Mouse (Mus musculus) lung, embryonic 15.5 days (tissue): ENCODE measurements around the gene Hapln1. TPM values are rescaled to one million over a fixed set of nuclear protein-coding genes. Genes with fewer than 3 reads are reported as not detected.
A peak's percentile ranks its signal among the peaks of the same experiment; 100 is the strongest.

Experiments
- ATAC-seq: fragments of 200-750 bp; cut with Nextera tagmentation; 2 replicates; pipeline ENCODE4 v1.8.0; 2017; ENCODE audit warnings: moderate number of reproducible peaks, borderline replicate concordance; ENCODE audit not compliant: low FRiP score, low TSS enrichment; ENCODE audit errors: extremely low read depth
- H3K27ac ChIP-seq: fragments of 300-500 bp; sonication (generic); 2 replicates; pipeline ENCODE4 v1.5.1; 2015; ENCODE audit warnings: moderate library complexity, mild to moderate bottlenecking, inconsistent platforms
- H3K27me3 ChIP-seq: fragments of 300-500 bp; sonication (generic); 2 replicates; pipeline ENCODE4 v1.6.1; 2015; ENCODE audit warnings: inconsistent platforms
- H3K36me3 ChIP-seq: fragments of 300-500 bp; sonication (generic); 2 replicates; pipeline ENCODE4 v1.6.1; 2015; ENCODE audit warnings: inconsistent platforms
- H3K4me1 ChIP-seq: fragments of 300-500 bp; sonication (generic); 2 replicates; pipeline ENCODE4 v1.6.1; 2015; ENCODE audit warnings: inconsistent platforms
- H3K4me2 ChIP-seq: fragments of 300-500 bp; sonication (generic); 2 replicates; pipeline ENCODE4 v1.6.1; 2015; ENCODE audit warnings: inconsistent platforms, mild to moderate bottlenecking, moderate library complexity
- H3K4me3 ChIP-seq: fragments of 300-500 bp; sonication (generic); 2 replicates; pipeline ENCODE4 v1.5.1; 2015; ENCODE audit warnings: mild to moderate bottlenecking, inconsistent platforms
- H3K9ac ChIP-seq: fragments of 300-500 bp; sonication (generic); 2 replicates; pipeline ENCODE4 v1.6.1; 2015; ENCODE audit warnings: inconsistent platforms
- H3K9me3 ChIP-seq: fragments of 300-500 bp; sonication (generic); 2 replicates; pipeline ENCODE4 v1.6.1; 2016; ENCODE audit warnings: inconsistent platforms
- WGBS: fragments of 180-500 bp; shearing (Covaris S2); methylation state at CpG from one replicate; pipeline ENCODE4 v1.1.7; 2015; 5-methylcytosine and 5-hydroxymethylcytosine counted together
- polyA plus RNA-seq: library from polyadenylated mRNA; unstranded; fragments of >200 nt; fragmentation: Nextera tagmentation; extraction: Ambion mirVana; gene quantifications from 2 replicates; pipeline ENCODE4 v1.2.1, GENCODE M21; 2015

Hapln1 gene
- polyA plus RNA-seq, 1 experiment from 2014 or later, result 21.3 TPM

DNA sequence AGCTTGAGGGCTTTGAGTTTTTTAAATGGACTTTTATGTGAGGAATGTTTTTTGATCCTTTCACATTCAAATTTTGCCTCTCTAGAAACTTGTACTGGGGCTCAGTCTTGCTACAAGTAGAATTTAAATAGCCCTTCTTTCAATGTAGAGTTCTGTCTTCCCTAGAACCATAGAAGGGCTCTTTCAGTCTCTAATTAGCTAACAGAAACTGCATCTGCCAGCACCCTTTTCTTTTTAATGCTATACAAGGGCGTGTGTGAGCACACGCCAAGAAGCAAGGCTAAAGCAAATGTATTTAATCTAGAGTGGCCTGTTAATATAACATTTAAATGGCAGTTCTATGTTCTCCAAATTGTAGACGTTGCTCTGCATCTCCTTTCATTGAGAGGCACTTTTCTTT lies 67.8 kb downstream of the Hapln1 start:
- Histone ChIP-seq H3K4me1 (no peaks in the 10 kb centered on the region), H3K27me3 (no peaks in the 10 kb centered on the region), H3K4me2 (no peak overlapping the region), H3K36me3 (no peaks in the 10 kb centered on the region), H3K9ac (no peak overlapping the region), H3K4me3 (no peak overlapping the region), H3K27ac (no peak overlapping the region), H3K9me3 (no peaks in the 10 kb centered on the region)
- WGBS, result 58% methylated on average over 3 of the region's 3 CpGs
- ATAC-seq, result no peak

DNA sequence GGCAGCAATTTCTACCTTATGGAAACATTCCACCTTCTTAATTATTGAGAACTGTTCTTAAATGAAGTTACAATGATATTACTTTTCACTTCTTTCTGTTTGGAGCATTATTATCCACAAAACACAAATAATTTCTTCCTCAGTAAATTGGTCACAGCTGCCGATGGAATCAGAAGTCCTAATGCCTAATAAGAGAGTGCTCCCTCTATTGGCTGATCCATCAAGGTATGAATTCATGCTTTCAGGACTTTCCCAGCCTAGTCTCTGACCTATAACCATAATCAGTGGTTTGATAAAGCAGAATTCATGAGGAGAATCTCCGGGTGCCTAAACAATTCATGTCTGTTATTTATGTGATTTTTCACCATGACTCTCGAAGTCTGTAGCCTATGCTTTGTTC lies 79.5 kb downstream of the Hapln1 start:
- no peak overlapping the region for H3K4me2 ChIP-seq
- no peak overlapping the region for H3K9ac ChIP-seq
- no peak overlapping the region for H3K4me3 ChIP-seq
- H3K36me3 ChIP-seq, result no peaks in the 10 kb centered on the region
- no peak for ATAC-seq
- 71% methylated on average over 3 of the region's 3 CpGs for WGBS
- H3K9me3 ChIP-seq, result no peaks in the 10 kb centered on the region
- no peaks in the 10 kb centered on the region for H3K27me3 ChIP-seq
- no peak overlapping the region for H3K27ac ChIP-seq
- no peaks in the 10 kb centered on the region for H3K4me1 ChIP-seq

DNA sequence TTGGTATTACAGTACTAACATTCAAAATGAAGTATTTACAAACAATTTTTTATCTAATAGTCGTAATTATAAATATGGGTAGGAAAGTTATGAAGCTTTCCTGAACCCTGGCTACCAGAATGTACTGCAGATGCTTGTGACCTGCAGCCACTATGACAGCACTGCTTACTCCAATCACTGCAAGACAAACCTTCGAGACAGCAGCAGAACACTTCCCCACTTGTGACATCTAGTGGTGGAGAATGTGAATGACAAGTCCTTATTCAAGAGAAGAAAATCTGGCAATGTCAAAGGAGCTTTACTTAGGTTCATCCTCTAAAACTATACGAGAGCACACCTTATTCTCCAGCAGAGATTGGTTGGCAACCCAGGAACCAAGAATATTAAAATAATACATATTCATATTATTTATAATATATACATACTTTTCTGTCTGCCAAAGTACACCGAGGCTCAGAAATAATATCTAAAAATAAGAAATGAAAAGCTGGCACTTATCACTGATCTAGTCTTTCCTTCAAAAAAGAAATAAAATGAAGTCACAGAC lies 94.6 kb downstream of the Hapln1 start:
- Histone ChIP-seq H3K4me2 (no peak overlapping the region), H3K27ac (no peak overlapping the region), H3K27me3 (no peaks in the 10 kb centered on the region), H3K36me3 (no peaks in the 10 kb centered on the region), H3K4me3 (no peak overlapping the region), H3K4me1 (no peaks in the 10 kb centered on the region), H3K9ac (no peak overlapping the region), H3K9me3 (no peaks in the 10 kb centered on the region)
- no peak for ATAC-seq
- 26% methylated on average over 4 of the region's 4 CpGs for WGBS

DNA sequence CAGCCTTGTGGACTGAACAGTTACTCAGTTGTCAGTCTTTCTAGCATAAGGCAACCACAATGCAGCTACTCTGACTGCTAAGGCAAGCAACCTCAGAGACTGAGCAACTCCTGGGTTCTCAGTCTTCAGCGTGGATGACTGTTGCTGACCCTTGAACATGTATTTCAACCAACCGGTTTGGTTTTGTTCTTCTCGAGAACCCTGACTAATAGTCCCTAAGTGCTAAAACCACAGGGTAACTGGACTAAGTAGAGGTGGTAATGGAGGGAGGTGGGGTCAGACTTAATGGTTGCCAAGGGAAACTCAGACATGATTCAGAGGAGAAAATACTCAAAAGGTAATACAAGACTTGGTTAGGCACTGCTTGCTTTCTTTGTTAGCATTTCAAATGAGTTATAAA lies 97.4 kb downstream of the Hapln1 start:
- H3K36me3 ChIP-seq, result no peaks in the 10 kb centered on the region
- WGBS, result 75% methylated on average over 3 of the region's 3 CpGs

DNA sequence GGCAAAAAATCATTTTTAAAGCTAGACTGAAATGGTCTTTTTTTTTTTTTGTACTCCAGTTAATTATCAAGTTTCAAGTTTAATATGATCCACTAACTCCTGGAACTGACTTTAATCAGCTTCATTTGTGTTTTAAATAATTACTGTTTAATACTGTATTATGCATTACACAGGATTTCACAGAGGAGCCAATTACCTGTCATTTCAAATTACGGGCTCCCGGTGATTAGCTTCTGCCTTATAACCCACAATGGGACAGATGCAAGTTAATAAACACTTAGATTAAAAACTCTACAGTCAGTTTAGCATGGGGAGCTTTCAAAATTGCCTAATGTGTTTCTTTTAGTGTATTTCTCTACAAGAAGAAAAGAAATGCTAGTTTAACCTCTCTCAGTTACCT lies 106.0 kb downstream of the Hapln1 start:
- ATAC-seq, result no peak
- Histone ChIP-seq H3K9me3 (no peaks in the 10 kb centered on the region), H3K4me2 (no peak overlapping the region), H3K9ac (no peak overlapping the region), H3K36me3 (no peaks in the 10 kb centered on the region), H3K4me3 (no peak overlapping the region), H3K4me1 (no peaks in the 10 kb centered on the region), H3K27ac (no peak overlapping the region), H3K27me3 (no peaks in the 10 kb centered on the region)
- 83% methylated on average over 2 of the region's 2 CpGs for WGBS

More for the DNA sequence above, 97.4 kb downstream of the Hapln1 start:
- no peak overlapping the region for H3K27ac ChIP-seq
- no peaks in the 10 kb centered on the region for H3K4me1 ChIP-seq
- no peak overlapping the region for H3K4me2 ChIP-seq
- H3K4me3 ChIP-seq, result no peak overlapping the region
- no peaks in the 10 kb centered on the region for H3K27me3 ChIP-seq
- ATAC-seq, result no peak
- no peak overlapping the region for H3K9ac ChIP-seq
- H3K9me3 ChIP-seq, result no peaks in the 10 kb centered on the region

DNA sequence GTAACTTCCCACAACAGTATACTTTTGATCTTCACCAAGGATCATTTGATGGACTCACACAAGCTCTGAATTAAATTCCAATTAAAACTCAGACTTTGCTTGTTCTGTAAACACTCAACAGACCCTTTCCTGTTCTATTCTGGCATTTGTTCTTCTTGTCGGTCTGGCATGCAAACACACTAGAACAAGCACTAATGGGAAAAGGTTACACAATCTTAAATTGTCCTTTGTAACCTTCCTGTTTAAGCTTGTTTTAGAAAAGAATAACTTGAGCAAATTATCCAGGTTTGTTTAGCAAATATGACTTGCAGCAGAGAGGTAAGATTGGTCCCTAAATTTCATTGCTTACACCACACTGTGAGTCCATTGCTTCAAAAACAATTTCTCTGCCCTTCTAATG lies 113.2 kb downstream of the Hapln1 start:
- ATAC-seq, result no peak
- Histone ChIP-seq H3K4me1 (no peaks in the 10 kb centered on the region), H3K4me2 (no peak overlapping the region), H3K27me3 (no peaks in the 10 kb centered on the region), H3K9me3 (no peaks in the 10 kb centered on the region), H3K27ac (peak overlapping the region; percentile 51; the same call in 1 of the 2 replicates), H3K4me3 (no peak overlapping the region), H3K9ac (no peak overlapping the region), H3K36me3 (peaks cover 13% of the 10 kb centered on the region)
- whole genome bisulfite sequencing, result 21% methylated on average over 1 of the region's 1 CpGs

DNA sequence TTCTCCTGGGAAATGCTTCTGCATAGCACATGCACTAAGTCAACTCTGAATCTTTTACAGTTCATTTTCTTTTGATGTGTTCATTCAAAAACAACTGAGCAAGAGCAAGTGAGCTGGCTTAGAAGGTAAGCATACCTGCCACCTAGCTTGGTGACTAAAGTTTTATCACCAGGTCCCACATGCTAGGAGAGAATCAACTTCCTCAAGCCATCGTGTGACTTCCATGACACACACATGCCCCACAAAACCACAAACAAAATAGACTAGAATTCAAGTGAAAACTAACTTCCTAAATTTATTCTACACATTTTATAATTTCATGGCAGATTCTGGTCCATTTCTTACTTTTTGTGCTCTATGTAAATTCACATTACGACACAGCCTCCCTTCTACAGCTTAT lies 113.7 kb downstream of the Hapln1 start:
- Histone ChIP-seq H3K4me1 (no peaks in the 10 kb centered on the region), H3K4me3 (no peak overlapping the region), H3K27ac (peak overlapping the region; percentile 51; the same call in 1 of the 2 replicates), H3K9ac (no peak overlapping the region), H3K27me3 (no peaks in the 10 kb centered on the region), H3K4me2 (no peak overlapping the region), H3K9me3 (no peaks in the 10 kb centered on the region), H3K36me3 (peaks cover 13% of the 10 kb centered on the region)
- no peak for ATAC-seq
- 80% methylated on average over 2 of the region's 2 CpGs for WGBS

DNA sequence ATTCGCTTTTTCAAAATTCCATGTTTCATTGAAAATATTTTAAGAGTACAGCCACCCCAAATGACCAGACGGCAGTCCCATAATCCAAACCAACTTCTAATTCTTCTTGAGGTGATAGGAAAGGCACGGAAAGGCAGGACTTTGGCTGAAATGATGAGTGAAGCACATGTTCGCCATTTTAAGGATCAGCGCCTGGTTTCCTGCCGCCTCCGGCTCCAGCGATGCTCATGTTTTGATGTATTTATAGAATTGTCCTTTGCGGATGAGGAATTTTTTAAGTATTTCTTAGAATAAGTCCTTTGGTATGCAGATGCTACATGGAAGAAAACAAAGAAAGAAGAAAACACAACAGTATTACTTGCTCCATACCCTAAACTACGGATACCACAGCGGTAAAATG lies 117.5 kb downstream of the Hapln1 start:
- 90% methylated on average over 11 of the region's 11 CpGs for WGBS
- no peak overlapping the region for H3K4me3 ChIP-seq
- no peak overlapping the region for H3K27ac ChIP-seq
- H3K36me3 ChIP-seq, result peaks cover 17% of the 10 kb centered on the region
- H3K27me3 ChIP-seq, result no peaks in the 10 kb centered on the region
- no peak for ATAC-seq
- no peak overlapping the region for H3K9ac ChIP-seq
- no peaks in the 10 kb centered on the region for H3K4me1 ChIP-seq
- no peaks in the 10 kb centered on the region for H3K9me3 ChIP-seq
- no peak overlapping the region for H3K4me2 ChIP-seq

Other genes starting within 250 kb of the Hapln1 start
- 56.0 and 59.6 TPM in 2 replicates for gene Vcan, start 202.7 kb downstream of the Hapln1 start, polyA plus RNA-seq